Mouse (Mus musculus): ENCODE results near the gene Srl. TPM values are rescaled to one million over a fixed set of nuclear protein-coding genes. Genes with fewer than 3 reads are reported as not detected.
"Not testable (repeated sequence)": the region's sequence is repeated elsewhere in the genome, so short reads cannot be mapped to it uniquely, and the experiment has no call there.

Srl gene
- 10 to 100 TPM; 21.8 to 42.0 TPM for total RNA-seq (2021)
- long read RNA-seq, experiment 1, full-length matches to known transcripts, result 4 of 32 reads
- long read RNA-seq, experiment 1, partial matches to known transcripts, result 2 of 32 reads
- long read RNA-seq, experiment 1, other reads (novel, unspliced or antisense), result 26 of 32 reads
- long read RNA-seq, experiment 2, full-length matches to known transcripts, result 3 of 28 reads
- long read RNA-seq, experiment 2, partial matches to known transcripts, result 2 of 28 reads
- long read RNA-seq, experiment 2, other reads (novel, unspliced or antisense), result 23 of 28 reads

DNA sequence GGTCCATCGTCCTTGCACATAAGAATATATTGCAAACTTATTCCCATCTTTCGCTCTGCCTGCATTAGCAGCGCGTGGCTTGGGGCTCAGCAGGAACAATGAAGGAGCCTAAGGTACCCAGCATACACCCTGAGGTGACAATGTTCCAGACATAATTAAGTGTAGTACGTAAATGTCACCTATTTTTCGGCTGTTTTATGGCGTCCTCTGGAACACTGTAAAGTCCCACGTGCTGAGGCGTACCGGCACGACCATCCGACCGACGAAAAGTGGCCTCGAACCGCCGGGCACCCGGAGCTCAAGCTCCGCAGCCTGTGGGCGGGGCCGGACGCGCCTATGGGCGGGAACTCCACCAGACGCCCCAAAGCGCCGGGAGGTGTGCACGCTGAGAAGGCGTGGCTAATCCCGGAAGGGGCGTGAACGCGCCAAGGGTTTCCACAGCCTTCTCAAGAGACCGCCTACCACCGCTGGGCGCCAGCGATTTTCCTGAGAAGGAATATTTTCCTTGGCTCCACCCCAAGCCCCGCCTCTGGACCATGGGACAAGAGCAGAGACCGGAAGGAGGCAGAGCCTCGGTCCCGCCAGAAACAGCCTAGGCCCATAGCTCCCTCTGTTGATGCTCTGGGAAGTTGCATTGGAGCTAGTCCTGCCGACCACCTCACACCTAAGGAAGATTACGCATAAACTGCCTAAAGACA is at the start of gene Srl:
Gene Srl (minus strand): TSS at position 316 of the 698 bp plus-strand sequence.
- peak; percentile 94 to 100 for DNase-seq (ENCODE audit: low spot score in 2 of 2)

DNA sequence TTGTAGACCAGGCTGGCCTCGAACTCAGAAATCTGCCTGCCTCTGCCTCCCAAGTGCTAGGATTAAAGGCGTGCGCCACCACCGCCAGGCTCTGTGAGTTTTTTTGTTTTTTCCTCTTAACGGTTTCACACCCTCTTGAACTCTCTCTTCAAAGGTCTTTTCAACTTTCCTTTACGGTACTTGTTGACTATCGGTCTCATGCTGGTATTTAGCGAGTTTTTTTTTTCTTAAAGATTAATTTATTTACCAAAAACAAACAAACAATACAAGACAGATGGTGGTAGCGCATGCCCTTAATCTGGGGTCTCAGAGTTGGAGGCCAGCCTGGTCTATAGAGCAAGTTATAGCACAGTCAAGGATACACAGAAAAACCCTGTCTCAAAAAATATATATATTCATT is 48.6 kb upstream of the Srl start:
- no peak for DNase-seq (ENCODE audit: low spot score in 2 of 2)

DNA sequence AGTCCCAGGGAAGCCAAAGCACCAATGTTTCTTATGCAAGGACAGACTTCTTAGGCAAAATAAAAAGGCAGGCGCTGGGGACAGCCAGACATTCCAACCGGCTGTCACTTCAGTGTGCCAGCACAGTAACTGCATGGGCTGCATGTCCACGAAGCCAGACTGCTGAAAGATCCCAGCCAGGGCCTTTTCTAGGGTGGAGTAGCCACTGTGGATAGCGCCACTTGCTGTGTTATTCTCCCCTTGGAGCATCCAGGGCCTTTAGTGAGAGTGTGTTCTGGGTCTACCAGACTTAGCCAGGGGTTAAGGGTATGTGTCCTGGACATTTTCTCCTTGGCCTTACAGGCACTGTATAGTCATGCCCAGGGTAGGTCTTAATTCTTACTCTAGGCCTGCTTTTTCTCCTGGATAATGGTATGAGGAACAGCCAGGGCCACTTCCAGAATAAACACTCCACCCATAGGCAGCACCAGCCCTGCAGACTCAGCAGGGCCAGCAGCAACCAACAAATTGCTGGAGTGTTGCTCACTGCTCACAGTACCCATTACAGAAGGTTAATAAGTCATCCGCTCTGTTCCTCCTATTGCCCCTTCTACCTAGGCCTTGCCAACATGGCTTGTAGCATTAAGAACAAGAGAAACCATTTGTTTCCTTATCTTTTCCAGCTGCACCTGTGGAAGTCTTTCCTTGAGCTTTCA is 46.0 kb upstream of the Srl start:
- no peak for DNase-seq (ENCODE audit: low spot score in 2 of 2)

DNA sequence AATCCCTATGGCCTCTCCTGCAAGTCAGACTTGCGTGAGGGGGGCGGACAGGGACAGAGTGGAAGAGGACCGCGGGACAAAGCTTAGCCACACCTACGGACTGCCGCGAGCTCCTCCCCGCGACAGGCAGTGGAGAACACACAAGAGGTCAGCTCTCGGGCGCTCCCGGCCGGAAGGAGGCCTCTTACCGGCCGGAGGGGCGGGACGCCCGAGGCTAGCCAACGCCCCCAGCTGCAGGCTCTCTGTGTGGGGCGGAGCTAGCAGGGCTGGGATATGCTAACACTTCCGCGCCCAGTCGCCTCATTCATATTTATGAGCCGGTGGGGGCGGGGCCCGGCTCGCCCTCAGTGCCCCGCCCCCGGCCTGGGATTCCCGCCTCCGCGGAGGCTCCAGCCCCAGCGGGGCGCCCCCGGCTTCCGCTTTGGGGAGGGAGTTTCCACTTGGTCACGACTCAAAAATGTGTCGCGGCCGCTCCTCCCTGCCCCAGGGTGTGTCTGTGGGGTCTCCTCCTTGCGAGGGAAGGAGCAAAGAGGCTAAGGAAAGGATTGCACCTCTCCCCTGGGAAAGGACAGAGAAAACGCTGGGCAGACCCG is 45.0 kb upstream of the Srl start:
- peak; percentile 94 for DNase-seq (ENCODE audit: low spot score in 2 of 2)

DNA sequence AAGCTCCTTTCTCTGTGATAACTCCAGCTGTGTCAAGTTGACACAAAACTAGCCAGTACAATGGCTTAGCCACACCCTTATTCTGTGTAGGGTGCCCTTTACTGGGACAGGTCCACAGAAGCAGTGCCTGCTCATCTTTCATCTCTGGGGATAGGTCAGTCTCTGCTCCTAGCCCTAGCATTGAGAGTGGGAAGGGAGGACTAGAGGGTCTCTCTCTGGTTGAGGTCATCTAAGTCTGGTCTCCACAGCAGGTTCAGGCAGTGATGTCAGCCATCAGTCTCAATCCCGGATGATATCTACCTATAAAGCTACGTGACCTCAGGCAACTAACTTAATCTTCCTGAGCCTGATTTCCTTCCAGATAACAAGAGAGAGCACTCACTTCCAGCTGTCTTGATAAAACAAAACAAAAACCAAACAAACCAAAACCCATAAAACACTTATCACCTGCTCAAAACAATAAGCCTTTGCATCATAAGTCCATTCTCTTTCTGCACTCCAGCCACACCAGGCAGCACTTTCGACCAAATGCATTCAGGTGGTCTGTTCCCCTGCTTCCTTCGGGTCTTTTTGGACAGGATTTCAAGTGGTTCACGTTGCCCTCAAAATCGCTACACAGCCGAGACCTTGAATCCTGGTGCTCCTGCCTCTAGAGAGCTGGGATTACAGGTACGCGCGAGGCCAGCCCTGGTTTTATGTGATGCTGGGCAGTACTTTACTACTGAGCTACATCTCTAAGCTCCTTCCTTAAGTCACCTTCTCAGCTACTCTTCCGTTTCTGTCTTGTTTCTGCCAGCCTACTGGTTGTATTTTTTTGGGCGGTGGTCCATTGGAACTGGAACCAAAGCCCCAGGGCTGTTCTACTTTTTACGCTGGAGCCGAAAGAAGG is 44.3 kb upstream of the Srl start:
- DNase-seq (ENCODE audit: low spot score in 2 of 2), result no peak

DNA sequence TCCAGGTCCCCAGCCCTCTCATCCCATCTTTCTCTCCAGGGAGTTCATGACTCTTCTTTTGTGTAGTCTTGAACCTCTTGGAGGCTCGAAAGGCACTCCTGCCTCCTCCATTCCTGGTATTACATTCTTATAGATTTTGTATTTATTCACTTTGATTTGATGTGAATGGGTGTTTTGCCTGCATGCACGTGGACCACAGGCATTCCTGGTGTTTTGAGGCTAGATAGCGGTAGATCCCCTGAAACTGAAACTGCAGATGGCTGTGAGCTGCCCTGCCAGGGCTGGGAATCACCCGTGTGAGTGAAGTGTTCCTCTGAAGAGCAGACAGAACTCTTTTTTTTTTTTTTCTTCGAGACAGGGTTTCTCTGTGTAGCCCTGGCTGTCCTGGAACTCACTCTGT is 42.8 kb upstream of the Srl start:
- no peak for DNase-seq (ENCODE audit: low spot score in 2 of 2)

DNA sequence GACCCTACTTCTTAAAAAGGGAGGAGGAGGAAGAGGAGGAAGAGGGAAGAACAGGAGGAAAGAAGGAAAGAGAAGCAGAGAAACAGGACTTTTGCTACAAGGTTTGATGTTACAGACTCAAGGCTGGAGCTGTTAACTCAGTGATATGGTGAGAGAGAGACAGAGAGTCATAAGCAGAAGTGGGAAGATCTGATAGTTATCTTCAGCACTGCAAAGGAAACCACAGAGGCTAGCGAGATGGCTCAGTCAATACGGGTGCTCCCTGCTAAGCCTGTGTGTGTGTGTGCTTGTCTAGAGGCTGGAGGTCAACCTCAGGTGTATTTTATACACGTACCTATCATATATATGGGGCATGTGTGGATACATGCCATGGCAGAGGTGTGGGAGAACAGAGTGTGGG is 42.2 kb upstream of the Srl start:
- no peak for DNase-seq (ENCODE audit: low spot score in 2 of 2)

DNA sequence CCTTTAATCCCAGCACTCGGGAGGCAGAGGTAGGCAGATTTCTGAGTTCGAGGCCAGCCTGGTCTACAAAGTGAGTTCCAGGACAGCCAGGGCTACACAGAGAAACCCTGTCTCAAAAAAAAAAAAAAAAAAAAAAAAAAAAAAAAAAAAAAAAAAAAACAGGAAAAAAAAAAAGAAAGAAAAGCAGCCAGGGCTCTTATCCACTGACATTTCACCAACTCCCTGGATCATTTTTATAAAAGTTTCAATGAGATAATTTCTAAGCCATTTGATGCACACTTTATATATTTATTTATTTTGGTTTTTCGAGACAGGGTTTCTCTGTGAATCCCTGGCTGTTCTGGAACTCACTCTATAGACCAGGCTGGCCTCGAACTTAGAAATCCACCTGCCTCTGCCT is 39.6 kb upstream of the Srl start:
- DNase-seq (ENCODE audit: low spot score in 2 of 2), result not testable (repeated sequence)

DNA sequence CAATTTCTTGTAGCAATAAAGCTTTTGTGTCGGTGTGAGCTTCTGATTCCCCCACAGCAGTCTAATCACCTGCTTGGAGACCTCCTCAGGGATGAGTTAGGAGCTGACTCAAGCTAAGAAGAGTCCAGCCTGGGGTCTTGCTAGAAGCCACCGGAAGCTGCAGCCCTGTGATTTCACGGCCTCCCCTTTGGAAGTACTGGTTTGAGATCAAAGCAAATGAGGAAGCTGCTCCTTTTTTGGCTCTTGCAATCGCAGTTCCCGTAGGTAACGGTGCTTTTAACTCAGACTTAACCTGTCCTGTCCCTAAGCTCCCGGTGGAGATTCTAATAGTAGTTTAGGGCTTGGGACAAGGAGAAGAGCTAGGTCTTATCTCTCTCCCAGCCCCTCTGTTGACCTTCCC is 37.0 kb upstream of the Srl start:
- DNase-seq (ENCODE audit: low spot score in 2 of 2), result no peak

DNA sequence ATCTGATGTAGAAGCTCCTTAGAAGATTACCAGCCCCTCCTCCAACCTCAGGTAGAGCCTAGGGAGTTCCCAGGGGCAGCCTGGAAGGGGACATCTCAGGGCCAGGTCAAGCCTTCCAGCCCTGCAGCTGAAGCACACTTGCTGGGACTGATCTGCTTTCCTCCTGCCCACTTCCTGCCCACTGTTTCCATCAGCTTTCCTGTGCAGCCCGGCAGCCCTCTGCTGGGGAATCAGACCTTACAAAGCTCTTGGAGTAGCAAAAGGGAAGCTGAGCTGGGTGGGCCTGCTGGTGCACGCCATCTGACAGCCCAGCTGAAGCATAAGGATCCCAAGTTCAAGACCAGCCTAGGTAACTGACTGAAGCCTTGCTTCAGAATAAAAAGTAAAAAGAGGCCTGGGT is 35.3 kb upstream of the Srl start:
- no peak for DNase-seq (ENCODE audit: low spot score in 2 of 2)

DNA sequence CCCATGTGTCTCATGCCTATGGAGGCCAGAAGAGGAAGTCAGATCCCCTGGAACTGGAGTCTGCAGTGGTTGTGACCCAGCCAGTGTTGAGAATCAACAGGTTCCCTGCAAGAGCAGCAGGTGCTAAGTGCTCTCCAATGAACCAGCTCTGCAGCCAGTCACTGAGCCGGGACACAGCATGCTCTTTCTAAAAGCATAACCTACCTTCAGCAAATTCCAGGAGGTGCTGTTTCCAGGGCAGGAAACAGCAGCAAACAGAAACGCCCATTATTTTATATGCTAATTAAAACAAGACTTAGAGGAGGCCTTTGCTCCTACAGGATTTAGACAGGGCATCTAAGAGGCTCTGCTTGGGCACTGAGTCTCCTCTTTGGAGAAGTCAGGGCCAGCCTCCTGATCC is 34.4 kb upstream of the Srl start:
- no peak for DNase-seq (ENCODE audit: low spot score in 2 of 2)

DNA sequence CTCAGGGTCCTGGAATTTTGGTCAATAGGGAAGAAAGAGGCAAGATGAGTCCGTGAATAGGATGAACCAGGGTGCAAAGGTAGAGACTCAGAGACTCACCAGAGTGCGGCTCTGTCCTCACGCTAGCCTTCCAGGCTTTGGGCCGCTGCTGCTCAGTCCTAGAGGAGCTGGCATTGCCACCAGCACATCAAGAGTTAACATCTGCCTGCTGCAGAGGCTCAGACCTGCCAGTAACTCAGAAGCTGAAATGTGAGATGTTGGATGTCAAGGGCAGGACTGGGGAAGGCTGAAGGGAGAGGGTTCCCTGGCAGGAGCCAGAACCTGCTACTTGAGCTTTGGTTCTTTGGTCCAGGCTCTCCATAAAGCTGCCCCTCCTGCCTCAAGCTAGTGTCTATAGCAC is 29.1 kb upstream of the Srl start:
- DNase-seq (ENCODE audit: low spot score in 2 of 2), result no peak

DNA sequence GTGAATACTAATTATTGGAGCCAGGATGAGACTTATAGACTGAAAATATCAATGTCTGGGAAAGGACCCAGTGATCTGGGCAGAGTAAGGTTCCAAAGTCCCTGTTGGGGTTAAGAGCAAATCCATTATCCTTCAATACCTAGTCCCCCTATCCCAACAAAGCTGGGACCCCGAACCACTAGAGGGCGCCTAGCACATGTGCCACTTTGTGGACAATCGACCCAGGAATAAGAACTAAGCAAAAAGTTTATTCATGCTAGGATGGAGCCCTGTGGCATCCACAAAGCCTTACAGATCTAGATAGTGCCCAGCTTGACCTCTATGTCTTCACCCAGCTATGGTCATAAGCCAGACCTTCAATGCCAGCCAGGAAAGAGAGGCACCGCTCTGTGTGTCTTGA is 26.3 kb upstream of the Srl start:
- DNase-seq (ENCODE audit: low spot score in 2 of 2), result peak; percentile 59 to 81

DNA sequence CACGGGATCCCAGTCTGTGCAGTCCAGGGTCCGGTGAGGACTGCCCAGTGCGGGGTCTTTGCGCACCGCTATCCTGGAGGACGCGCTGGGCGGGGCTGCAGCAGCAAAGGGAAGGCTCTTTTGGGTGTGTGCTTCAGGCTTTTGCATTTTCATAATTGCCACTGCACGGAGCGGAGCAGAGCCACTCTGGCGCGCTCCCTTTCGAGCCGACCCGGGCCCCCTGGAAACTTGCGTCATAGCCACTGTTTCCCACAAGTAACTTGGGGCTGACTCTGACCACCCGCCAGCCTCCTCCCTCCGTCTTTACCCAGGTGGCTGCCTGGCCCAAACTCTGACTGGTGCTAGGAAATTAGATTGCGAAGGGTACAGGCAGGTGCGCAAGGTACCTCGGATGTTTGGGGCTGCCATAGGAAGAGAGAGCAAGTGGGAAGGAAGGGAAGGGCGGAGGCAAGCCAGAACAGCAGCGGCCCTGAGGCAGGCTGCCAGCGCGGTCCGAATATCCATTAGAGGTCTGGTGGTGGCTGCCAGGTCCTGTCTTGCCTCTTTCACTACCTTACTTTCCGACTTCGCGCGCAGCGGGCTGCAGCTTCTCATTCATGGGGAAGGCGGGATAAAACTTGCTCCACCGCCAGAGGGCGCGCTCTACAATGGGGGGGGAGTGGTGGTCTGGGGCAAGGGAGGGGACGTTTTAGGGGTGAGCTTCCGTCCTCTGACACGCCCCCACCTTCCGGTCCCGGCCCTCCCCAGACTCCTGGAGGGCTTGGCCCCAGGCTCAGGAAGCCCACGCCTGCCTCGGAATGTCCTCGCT is 18.7 kb upstream of the Srl start:
- peak; percentile 31 to 61 for DNase-seq (ENCODE audit: low spot score in 2 of 2)

DNA sequence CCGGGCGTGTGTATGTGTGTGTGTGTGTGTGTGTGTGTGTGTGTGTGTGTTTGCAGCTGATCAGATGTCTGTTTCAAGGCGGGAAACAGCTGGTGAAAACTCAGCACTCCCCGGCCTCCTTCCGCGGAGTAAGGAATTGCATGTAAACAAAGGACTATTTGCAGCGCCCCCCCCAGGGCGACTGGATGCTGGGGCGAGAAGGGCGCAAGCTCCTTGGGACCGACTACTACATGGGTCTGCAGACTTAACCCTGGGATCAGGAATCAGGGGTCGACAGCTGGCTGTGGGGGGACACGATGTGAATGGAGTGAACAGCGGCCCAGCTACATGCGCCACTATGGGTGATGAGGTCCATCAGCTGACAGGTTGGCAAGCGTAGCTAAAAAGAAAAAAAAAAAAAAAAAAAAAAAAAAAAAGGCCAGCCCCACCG is 18.1 kb upstream of the Srl start, which contains the start of gene Tfap4:
Gene Tfap4 (minus strand): TSS at position 140 of the 430 bp plus-strand sequence.
- peak; percentile 54 to 81 for DNase-seq (ENCODE audit: low spot score in 2 of 2)

DNA sequence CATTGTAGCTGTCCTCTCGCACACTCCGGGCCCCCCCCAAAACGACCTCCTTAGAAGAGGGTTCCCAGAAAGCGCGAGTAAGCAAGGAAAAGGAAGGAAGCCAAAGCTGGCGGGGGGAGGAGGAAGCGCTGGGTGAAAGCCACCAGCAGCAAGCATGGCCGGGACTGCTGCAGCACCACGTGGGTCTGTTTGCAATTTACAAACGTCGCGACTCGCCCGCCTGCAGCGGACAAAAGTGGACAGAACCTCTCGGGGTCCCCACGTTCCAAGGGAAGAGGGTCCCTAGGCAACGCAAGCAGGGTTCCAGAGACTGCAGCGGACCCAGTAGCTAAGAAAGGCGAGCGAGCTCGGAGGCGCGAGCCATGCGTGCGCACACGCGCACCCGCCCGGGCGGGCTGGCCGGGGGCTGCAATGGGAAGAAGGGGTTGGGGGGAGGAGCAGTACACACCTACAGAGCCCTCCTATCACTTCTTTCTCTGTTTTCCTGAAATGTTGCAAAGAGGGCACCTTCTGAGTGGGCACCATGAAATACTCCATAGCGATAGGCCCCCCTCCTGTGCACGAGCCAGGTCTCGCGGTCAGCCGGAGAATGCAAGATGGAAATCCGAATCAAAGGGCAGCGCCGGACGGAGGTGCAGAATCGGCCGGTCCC is 17.5 kb upstream of the Srl start:
- peak; percentile 22 to 46 for DNase-seq (ENCODE audit: low spot score in 2 of 2)

DNA sequence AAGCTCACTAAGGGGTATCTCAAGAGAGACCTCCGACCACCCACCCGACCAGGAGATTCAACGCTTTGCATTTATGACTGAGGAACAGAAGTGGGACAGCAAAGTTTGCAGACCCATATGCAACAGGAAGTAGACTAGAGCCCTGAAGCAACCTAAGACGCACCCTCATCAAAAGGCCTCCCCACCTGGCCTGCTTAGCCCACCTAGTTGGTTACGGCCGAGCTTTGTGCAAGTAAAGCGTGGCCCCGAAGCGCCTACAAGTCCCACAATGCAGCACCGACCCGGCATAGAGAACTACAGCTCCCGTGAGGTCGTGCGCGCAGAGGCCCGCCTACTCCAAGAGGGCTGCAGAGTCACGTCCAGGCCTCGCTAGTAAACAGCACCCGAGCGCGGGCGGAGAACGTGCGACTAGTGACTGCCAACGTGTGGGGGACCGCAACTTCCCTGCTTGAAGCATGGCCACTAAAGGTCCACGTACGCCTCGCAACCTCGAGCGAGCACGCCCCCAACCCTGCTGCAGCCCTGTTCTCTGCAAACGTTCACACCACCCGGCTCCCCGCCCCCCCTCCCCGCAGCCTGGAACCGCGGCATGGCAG is 16.9 kb upstream of the Srl start:
- peak; percentile 66 to 76 for DNase-seq (ENCODE audit: low spot score in 2 of 2)

DNA sequence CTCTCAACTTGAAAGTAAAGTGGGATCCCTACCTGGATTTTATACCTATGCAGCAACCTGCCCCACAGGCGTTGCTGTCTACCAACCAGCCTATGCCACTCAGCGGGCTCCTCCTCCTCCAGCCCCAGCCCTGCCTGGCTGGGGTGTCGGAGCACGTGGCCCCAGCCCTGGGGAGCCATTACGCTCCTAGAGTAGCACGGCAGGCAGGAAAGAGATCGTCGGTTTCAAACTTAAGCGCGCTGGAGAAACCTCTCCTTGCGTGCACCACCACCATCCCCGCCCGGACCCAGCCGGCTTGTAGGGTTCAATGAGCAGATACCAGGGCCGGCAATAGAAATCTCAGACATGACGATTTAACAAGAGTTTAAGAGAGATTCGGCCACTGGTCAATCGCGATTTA is 16.3 kb upstream of the Srl start:
- peak; percentile 27 to 38 for DNase-seq (ENCODE audit: low spot score in 2 of 2)

DNA sequence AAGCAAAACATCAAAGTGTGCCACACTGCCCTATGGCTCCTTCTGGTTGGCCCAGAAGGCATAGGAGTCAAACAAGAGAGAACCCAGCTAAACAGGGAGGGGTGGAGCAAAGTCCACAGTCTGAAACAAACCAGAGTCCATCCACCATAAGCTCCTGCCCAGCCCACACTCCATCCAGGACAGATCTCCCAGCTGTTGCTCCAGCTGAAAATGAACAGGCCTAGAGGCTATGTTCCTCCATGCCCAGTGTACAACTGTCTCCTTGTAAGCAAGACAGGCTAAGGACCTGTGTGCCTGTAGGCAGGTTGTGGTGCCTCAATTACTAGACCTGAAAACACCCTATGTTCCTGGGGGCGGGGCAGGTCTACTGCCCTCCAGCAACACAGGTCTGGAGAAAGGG is 15.5 kb upstream of the Srl start:
- no peak for DNase-seq (ENCODE audit: low spot score in 2 of 2)
